Mouse (Mus musculus): ENCODE results near the gene Igsf3. TPM values are rescaled to one million over a fixed set of nuclear protein-coding genes. Genes with fewer than 3 reads are reported as not detected.
"Not testable (repeated sequence)": the region's sequence is repeated elsewhere in the genome, so short reads cannot be mapped to it uniquely, and the experiment has no call there.

The Igsf3 gene
- polyA plus RNA-seq, 1 experiment from 2014 or later, result 79.1 TPM

GRCm38 (mm10) chr3:101410202-101410601 is 33.3 kb downstream of the Igsf3 start:
- no peak overlapping the region for H3K4me3 ChIP-seq (replicated peaks)
- no peaks in the 10 kb centered on the region for H3K27me3 ChIP-seq
- H3K9ac ChIP-seq (replicated peaks), result no peak overlapping the region; the same call in 1 of the 2 replicates
- H3K4me2 ChIP-seq (replicated peaks), result no peak overlapping the region
- H3K9me3 ChIP-seq, result no peaks in the 10 kb centered on the region
- WGBS, result 27% methylated on average over 2 of the region's 2 CpGs
- H3K36me3 ChIP-seq, result no peaks in the 10 kb centered on the region
- no peak for ATAC-seq
- H3K4me1 ChIP-seq (replicated peaks), result peaks cover 50% of the 10 kb centered on the region
- no peak overlapping the region for H3K27ac ChIP-seq

GRCm38 (mm10) chr3:101410745-101411144 is 33.9 kb downstream of the Igsf3 start:
- Histone ChIP-seq H3K4me3 (replicated peaks) (no peak overlapping the region), H3K4me2 (replicated peaks) (no peak overlapping the region), H3K27ac (no peak overlapping the region), H3K9me3 (no peaks in the 10 kb centered on the region), H3K9ac (replicated peaks) (no peak overlapping the region), H3K36me3 (no peaks in the 10 kb centered on the region), H3K4me1 (replicated peaks) (peaks cover 49% of the 10 kb centered on the region), H3K27me3 (no peaks in the 10 kb centered on the region)
- ATAC-seq, result peak; percentile 19; the same call in 1 of the 2 replicates
- WGBS, result 34% methylated on average over 3 of the region's 3 CpGs

GRCm38 (mm10) chr3:101411626-101412025 is 34.7 kb downstream of the Igsf3 start:
- Histone ChIP-seq H3K9ac (replicated peaks) (no peak overlapping the region), H3K4me3 (replicated peaks) (no peak overlapping the region), H3K9me3 (no peaks in the 10 kb centered on the region), H3K4me2 (replicated peaks) (no peak overlapping the region), H3K4me1 (replicated peaks) (peaks cover 47% of the 10 kb centered on the region), H3K27me3 (no peaks in the 10 kb centered on the region), H3K27ac (no peak overlapping the region), H3K36me3 (no peaks in the 10 kb centered on the region)
- WGBS, result 85% methylated on average over 3 of the region's 3 CpGs
- ATAC-seq, result no peak

GRCm38 (mm10) chr3:101412115-101412514 is 35.2 kb downstream of the Igsf3 start:
- 70% methylated on average over 6 of the region's 6 CpGs for WGBS
- H3K36me3 ChIP-seq, result no peaks in the 10 kb centered on the region
- no peak overlapping the region for H3K4me2 ChIP-seq (replicated peaks)
- no peaks in the 10 kb centered on the region for H3K9me3 ChIP-seq
- no peak overlapping the region for H3K27ac ChIP-seq
- peaks cover 47% of the 10 kb centered on the region for H3K4me1 ChIP-seq (replicated peaks)
- no peak overlapping the region for H3K4me3 ChIP-seq (replicated peaks)
- ATAC-seq, result no peak
- no peaks in the 10 kb centered on the region for H3K27me3 ChIP-seq
- H3K9ac ChIP-seq (replicated peaks), result no peak overlapping the region

GRCm38 (mm10) chr3:101413013-101413412 is 36.1 kb downstream of the Igsf3 start:
- H3K9me3 ChIP-seq; H3K27me3 ChIP-seq; H3K36me3 ChIP-seq; H3K4me3 ChIP-seq (replicated peaks); H3K9ac ChIP-seq (replicated peaks); H3K4me2 ChIP-seq (replicated peaks); ATAC-seq; H3K27ac ChIP-seq: not testable (repeated sequence)
- peaks cover 47% of the 10 kb centered on the region for H3K4me1 ChIP-seq (replicated peaks)
- 93% methylated on average over 5 of the region's 5 CpGs for WGBS

- Histone ChIP-seq H3K4me3 (replicated peaks) (no peak overlapping the region), H3K36me3 (no peaks in the 10 kb centered on the region), H3K9ac (replicated peaks) (no peak overlapping the region), H3K27ac (no peak overlapping the region), H3K4me1 (replicated peaks) (peaks cover 37% of the 10 kb centered on the region), H3K27me3 (no peaks in the 10 kb centered on the region), H3K9me3 (no peaks in the 10 kb centered on the region), H3K4me2 (replicated peaks) (no peak overlapping the region)
- 87% methylated on average over 18 of the region's 18 CpGs for WGBS
- ATAC-seq, result no peak
Observed at GRCm38 (mm10) chr3:101418740-101419652, 42.1 kb downstream of the Igsf3 start.

- ATAC-seq, result no peak
Observed at GRCm38 (mm10) chr3:101419653-101419994, 42.7 kb downstream of the Igsf3 start.

GRCm38 (mm10) chr3:101423188-101423587 is 46.3 kb downstream of the Igsf3 start:
- Histone ChIP-seq H3K9me3 (no peaks in the 10 kb centered on the region), H3K27me3 (no peaks in the 10 kb centered on the region), H3K9ac (replicated peaks) (no peak overlapping the region), H3K4me3 (replicated peaks) (no peak overlapping the region), H3K36me3 (peaks cover 22% of the 10 kb centered on the region), H3K4me2 (replicated peaks) (no peak overlapping the region), H3K4me1 (replicated peaks) (peaks cover 44% of the 10 kb centered on the region), H3K27ac (no peak overlapping the region)
- 13% methylated on average over 4 of the region's 4 CpGs for WGBS
- ATAC-seq, result no peak

More at GRCm38 (mm10) chr3:101419653-101419994, 42.7 kb downstream of the Igsf3 start:
- Histone ChIP-seq H3K27me3 (no peaks in the 10 kb centered on the region), H3K9me3 (no peaks in the 10 kb centered on the region), H3K4me1 (replicated peaks) (peaks cover 39% of the 10 kb centered on the region), H3K36me3 (no peaks in the 10 kb centered on the region), H3K4me3 (replicated peaks) (no peak overlapping the region), H3K4me2 (replicated peaks) (no peak overlapping the region), H3K9ac (replicated peaks) (no peak overlapping the region), H3K27ac (no peak overlapping the region)
- WGBS, result 82% methylated on average over 10 of the region's 10 CpGs

- no peak overlapping the region for H3K4me3 ChIP-seq (replicated peaks)
- peaks cover 28% of the 10 kb centered on the region for H3K36me3 ChIP-seq
- peaks cover 36% of the 10 kb centered on the region for H3K4me1 ChIP-seq (replicated peaks)
- no peak overlapping the region for H3K9ac ChIP-seq (replicated peaks)
- no peaks in the 10 kb centered on the region for H3K9me3 ChIP-seq
- H3K27ac ChIP-seq, result no peak overlapping the region
- ATAC-seq, result no peak
- no peaks in the 10 kb centered on the region for H3K27me3 ChIP-seq
- WGBS, result 78% methylated on average over 10 of the region's 10 CpGs
- no peak overlapping the region for H3K4me2 ChIP-seq (replicated peaks)
Observed at GRCm38 (mm10) chr3:101424295-101424885, 47.5 kb downstream of the Igsf3 start.

- H3K4me1 ChIP-seq (replicated peaks), result peaks cover 5% of the 10 kb centered on the region; the same call in 1 of the 2 replicates
- H3K9me3 ChIP-seq, result no peaks in the 10 kb centered on the region
- H3K27ac ChIP-seq, result no peak overlapping the region
- 93% methylated on average over 8 of the region's 8 CpGs for WGBS
- no peak overlapping the region for H3K9ac ChIP-seq (replicated peaks)
- no peak for ATAC-seq
- H3K4me3 ChIP-seq (replicated peaks), result no peak overlapping the region
- no peaks in the 10 kb centered on the region for H3K27me3 ChIP-seq
- H3K36me3 ChIP-seq, result peaks cover 58% of the 10 kb centered on the region
- H3K4me2 ChIP-seq (replicated peaks), result no peak overlapping the region
Observed at GRCm38 (mm10) chr3:101429982-101430754, 53.3 kb downstream of the Igsf3 start.

GRCm38 (mm10) chr3:101430755-101431115 is 53.9 kb downstream of the Igsf3 start:
- Histone ChIP-seq H3K9ac (replicated peaks) (no peak overlapping the region), H3K9me3 (no peaks in the 10 kb centered on the region), H3K4me2 (replicated peaks) (no peak overlapping the region), H3K36me3 (peaks cover 64% of the 10 kb centered on the region), H3K27ac (no peak overlapping the region), H3K4me1 (replicated peaks) (no peaks in the 10 kb centered on the region), H3K27me3 (no peaks in the 10 kb centered on the region), H3K4me3 (replicated peaks) (no peak overlapping the region)
- ATAC-seq, result no peak
- 89% methylated on average over 2 of the region's 2 CpGs for WGBS

- H3K36me3 ChIP-seq, result peaks cover 73% of the 10 kb centered on the region
- 91% methylated on average over 8 of the region's 8 CpGs for WGBS
- H3K4me2 ChIP-seq (replicated peaks), result no peak overlapping the region
- no peak overlapping the region for H3K27ac ChIP-seq
- H3K4me1 ChIP-seq (replicated peaks), result 0 out of 2 replicates have a peak, but pooled peaks cover 6% of the 10 kb centered on the region
- H3K27me3 ChIP-seq, result no peaks in the 10 kb centered on the region
- no peak for ATAC-seq
- H3K4me3 ChIP-seq (replicated peaks), result no peak overlapping the region
- no peak overlapping the region for H3K9ac ChIP-seq (replicated peaks)
- no peaks in the 10 kb centered on the region for H3K9me3 ChIP-seq
Observed at GRCm38 (mm10) chr3:101435672-101436071, 58.8 kb downstream of the Igsf3 start.
